Mouse (Mus musculus) spleen, postnatal 14 days (tissue): ENCODE results near the gene Olfr1104.

Source experiments
- DNase-seq, 2 experiments: peaks; one replicate each; pipeline ENCODE4 v3.0.0; 2021 to 2022; ENCODE audit warnings: low spot score in 2 of 2

Gene Olfr1104

DNA sequence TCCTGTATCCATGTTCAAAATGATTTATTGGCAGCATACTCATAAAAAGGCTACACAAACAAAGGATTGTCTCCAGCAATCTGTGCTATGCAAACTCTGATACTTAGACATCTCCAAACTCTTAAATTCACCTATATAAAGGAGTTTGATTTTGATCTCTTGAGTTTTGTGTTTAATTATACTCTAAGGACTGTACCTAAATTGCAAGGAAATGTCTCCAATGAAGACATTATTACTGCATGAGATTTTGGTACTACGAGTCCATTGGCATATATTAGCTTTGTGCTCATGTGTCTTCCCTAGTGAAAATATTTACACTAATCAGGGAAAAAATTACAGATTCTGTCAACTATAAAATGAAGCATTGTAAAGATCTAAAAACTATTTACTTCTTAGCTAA lies at the start of gene Olfr1104:
Gene Olfr1104, minus strand, starts transcription at position 101 of the 400 bp plus-strand sequence.
- no peak for DNase-seq

DNA sequence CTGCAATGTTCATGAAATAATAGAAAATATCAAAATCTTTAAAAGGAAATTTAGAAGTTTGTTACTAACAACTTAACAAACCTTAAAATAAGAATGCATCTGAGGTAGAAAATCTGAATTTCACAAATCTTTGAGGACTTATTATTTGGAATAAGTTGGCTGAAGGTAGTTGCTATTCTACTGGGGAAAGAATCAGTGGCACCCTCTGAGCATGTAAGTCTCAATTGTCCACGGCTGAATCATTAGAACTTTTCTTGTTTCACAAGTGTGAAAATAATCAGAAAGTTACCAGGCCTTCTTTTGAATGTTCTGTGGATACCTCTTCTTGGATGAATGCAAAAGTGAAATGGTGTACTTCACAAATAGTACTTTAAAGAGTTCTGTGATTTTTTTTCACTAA lies 48.8 kb upstream of the Olfr1104 start, which contains the start of gene Olfr1107:
Gene Olfr1107, minus strand, starts transcription at position 101 of the 400 bp plus-strand sequence.
- DNase-seq: no peak

DNA sequence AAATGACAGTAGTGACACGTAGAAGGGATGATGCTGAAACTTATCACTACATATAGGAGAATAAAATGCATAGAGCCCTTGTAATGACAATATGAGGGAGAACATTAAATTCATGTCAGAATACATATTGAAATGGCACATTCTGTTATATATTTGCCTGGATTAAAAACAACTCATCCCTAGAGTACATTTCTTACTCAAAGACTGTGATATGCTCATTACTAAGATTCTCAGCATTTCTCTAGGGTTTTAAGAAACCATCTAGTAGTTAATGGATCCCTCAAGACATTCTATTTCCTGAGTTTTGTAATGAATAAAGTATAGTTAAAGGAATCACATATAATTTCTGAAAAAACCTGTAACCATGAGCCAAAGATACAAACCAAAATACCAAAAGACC lies 25.3 kb upstream of the Olfr1104 start, which contains the start of gene Olfr1106:
Gene Olfr1106, minus strand, starts transcription at position 101 of the 400 bp plus-strand sequence.
- DNase-seq: no peak

DNA sequence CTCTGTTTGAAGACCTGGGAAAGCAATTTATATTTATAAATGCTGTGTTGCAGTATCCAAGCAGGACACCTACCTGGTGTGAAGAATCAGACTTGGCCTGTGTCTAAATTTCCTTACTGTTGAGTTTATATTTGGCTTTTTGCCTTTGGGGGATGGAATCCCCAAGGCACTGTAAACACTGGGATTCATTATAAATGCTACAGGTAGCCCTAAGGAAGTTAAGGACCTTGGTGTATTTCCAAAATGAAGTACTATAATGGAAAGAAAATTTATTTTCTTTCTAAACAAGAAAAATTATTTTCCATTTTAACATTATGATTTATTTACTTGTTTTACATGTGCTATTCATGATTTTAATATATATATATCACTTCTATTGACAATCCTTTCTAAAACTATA lies 9.6 kb upstream of the Olfr1104 start, which contains the start of gene Olfr1105:
Gene Olfr1105, minus strand, starts transcription at position 101 of the 400 bp plus-strand sequence.
- DNase-seq: no peak

DNA sequence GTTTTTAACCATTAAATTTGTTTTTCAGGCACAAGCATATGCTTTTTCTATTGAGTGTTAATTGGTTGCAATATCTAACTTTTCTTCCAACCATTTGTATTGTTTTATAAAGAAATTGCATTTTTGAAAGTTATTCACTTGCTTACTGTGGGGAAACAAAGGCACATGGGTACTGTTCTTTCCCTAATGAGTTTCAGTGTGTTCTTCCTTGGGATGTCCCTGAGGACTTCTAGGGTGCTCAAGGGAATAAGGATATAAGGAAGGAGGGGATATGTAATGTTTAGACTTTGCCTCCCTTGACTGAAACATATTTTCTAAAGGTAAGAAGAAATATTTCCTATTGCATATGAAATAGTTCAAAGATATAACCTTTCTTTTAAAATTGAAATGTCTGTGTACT lies 28.8 kb downstream of the Olfr1104 start, which contains the start of gene Olfr1102:
Gene Olfr1102, plus strand, starts transcription at position 301 of the 400 bp plus-strand sequence.
- no peak for DNase-seq

DNA sequence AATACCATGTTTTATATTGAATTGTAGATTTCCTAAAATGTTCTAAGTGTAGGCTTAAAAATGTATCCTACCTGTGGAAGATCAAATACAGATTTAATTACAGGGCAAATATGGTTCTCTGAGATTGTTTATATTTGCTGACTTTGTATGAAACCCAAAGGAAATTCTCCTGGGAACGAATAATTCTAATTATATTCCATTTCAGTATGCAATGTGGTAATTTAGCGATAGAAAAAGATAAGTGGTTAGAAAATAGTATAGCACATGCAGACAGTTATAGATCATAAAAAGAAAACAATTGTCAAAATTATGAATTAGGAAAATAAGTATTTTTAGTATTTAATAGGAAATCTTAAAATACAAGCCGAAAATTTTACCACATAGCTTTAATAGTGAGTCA lies 35.8 kb downstream of the Olfr1104 start, which contains the start of gene Olfr1101:
Gene Olfr1101, minus strand, starts transcription at position 101 of the 400 bp plus-strand sequence.
- DNase-seq: no peak

DNA sequence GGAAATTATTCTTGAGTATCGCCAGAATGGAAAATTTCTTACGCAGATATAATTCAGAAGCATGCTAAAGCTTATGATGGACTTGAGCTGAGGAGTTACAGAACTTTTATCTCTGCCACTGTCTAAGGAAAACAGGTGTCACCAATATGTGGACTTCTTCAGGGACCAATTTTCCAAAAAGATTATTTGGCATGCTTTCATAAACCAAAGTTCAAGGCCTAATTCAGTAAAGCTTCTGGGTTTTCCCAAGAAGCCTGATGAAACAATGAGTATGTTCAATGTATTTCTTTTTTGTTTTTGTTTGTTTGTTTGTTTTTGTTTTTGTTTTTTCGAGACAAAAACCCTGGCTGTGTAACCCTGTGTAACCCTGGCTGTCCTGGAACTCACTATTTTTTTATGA lies 47.0 kb downstream of the Olfr1104 start, which contains the start of gene Olfr1100:
Gene Olfr1100, minus strand, starts transcription at position 101 of the 400 bp plus-strand sequence.
- DNase-seq: no peak
